Mouse (Mus musculus) intestine, embryonic 15.5 days (tissue): ENCODE data around the gene Tuba3a. TPM values are rescaled to one million over a fixed set of nuclear protein-coding genes. Genes with fewer than 3 reads are reported as not detected.
"Not testable (repeated sequence)": the region's sequence is repeated elsewhere in the genome, so short reads cannot be mapped to it uniquely, and the experiment has no call there.

ENCODE experiments used
- ATAC-seq: fragments of 200-750 bp; cut with Nextera tagmentation; 2 replicates; pipeline ENCODE4 v1.8.0; 2017; ENCODE audit warnings: moderate TSS enrichment, moderate library complexity
- H3K27ac ChIP-seq: fragments of 300-500 bp; sonication (generic); 2 replicates; pipeline ENCODE4 v1.5.1; 2015; ENCODE audit warnings: mild to moderate bottlenecking, inconsistent platforms
- H3K27me3 ChIP-seq: fragments of 300-500 bp; sonication (generic); replicated peaks from 2 replicates; pipeline ENCODE4 v1.6.1; 2015; ENCODE audit warnings: inconsistent platforms
- H3K36me3 ChIP-seq: fragments of 300-500 bp; sonication (generic); 2 replicates; pipeline ENCODE4 v1.6.1; 2015; ENCODE audit warnings: inconsistent platforms
- H3K4me1 ChIP-seq: fragments of 300-500 bp; sonication (generic); replicated peaks from 2 replicates; pipeline ENCODE4 v1.6.1; 2015; ENCODE audit warnings: inconsistent platforms
- H3K4me2 ChIP-seq: fragments of 300-500 bp; sonication (generic); replicated peaks from 2 replicates; pipeline ENCODE4 v1.6.1; 2015; ENCODE audit warnings: mild to moderate bottlenecking, inconsistent platforms
- H3K4me3 ChIP-seq: fragments of 300-500 bp; sonication (generic); replicated peaks from 2 replicates; pipeline ENCODE4 v1.5.1; 2015; ENCODE audit warnings: inconsistent platforms
- H3K9ac ChIP-seq: fragments of 300-500 bp; sonication (generic); 2 replicates; pipeline ENCODE4 v1.6.1; 2015; ENCODE audit warnings: inconsistent platforms
- H3K9me3 ChIP-seq: fragments of 300-500 bp; sonication (generic); 2 replicates; pipeline ENCODE4 v1.6.1; 2016; ENCODE audit warnings: inconsistent platforms
- WGBS: fragments of 180-500 bp; shearing (Covaris S2); methylation state at CpG from one replicate; pipeline ENCODE4 v1.1.7; 2015; 5-methylcytosine and 5-hydroxymethylcytosine counted together
- polyA plus RNA-seq: library from polyadenylated mRNA; unstranded; fragments of >200 nt; fragmentation: Nextera tagmentation; extraction: Ambion mirVana; gene quantifications from 2 replicates; pipeline ENCODE4 v1.2.1, GENCODE M21; 2015

Tuba3a gene
- polyA plus RNA-seq, 1 experiment from 2014 or later = not detected

DNA sequence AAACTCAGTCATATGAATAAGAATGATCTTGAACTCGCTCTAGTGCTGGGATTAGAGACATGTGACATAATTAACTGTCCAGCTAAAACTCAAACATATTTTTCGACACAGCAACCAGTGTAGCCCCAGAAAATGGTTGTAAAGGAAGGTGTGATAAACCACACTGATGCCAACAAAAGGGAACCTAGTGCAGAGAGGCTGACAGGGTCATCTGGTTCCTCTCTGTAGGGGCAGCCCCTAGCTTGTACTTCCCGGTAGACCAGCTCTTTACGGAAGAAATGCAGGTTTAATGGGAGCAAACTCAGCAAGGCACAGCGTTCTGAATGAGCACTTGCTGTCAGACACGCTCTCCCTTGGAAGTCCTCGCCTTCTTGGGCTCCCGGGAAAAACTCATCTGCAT, 6.1 kb downstream of the Tuba3a start:
- H3K4me3 ChIP-seq = no peak overlapping the region
- H3K4me1 ChIP-seq = no peaks in the 10 kb centered on the region
- H3K4me2 ChIP-seq = no peak overlapping the region
- no peaks in the 10 kb centered on the region for H3K36me3 ChIP-seq
- no peak overlapping the region for H3K9ac ChIP-seq
- no peaks in the 10 kb centered on the region for H3K9me3 ChIP-seq
- 64% methylated on average over 8 of the region's 8 CpGs for WGBS
- ATAC-seq = no peak
- H3K27ac ChIP-seq = no peak overlapping the region
- H3K27me3 ChIP-seq = no peaks in the 10 kb centered on the region

DNA sequence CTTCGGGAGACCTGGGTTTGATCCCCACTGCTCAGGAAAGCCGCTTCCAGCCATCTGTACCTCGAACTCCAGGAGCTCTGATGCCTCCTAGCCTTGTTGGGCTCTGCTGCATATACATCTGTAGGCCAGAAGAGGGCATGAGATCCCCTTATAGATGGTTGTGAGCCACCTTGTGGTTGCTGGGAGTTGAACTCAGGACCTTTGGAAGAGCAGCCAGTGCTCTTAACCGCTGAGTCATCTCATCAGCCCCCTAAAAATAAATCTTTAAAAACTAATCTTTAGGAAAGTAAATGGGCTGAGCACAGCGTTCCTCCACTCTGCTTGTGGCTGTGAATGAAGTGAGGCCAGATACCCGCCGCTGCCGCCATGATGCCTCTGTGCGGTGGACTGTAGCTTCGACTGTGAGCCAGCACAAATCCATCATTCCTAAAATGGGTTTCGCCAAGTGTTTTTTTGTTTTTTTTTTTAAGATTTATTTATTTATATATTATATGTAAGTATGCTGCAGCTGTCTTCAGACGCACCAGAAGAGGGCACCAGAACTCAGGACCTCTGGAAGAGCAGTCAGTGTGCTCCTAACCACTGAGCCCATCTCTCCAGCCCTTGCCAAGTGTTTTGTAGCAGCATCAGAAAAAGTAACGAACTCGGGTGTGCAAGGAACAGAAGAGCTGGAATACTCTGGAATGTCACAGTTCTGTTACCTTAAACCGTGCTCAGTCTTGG, 10.8 kb downstream of the Tuba3a start:
- Histone ChIP-seq H3K4me3 (no peak overlapping the region), H3K9ac (no peak overlapping the region), H3K36me3 (no peaks in the 10 kb centered on the region), H3K4me2 (no peak overlapping the region), H3K27ac (no peak overlapping the region), H3K27me3 (no peaks in the 10 kb centered on the region), H3K4me1 (peaks cover 8% of the 10 kb centered on the region; the same call in 1 of the 2 replicates), H3K9me3 (no peaks in the 10 kb centered on the region)
- 56% methylated on average over 15 of the region's 15 CpGs for WGBS
- ATAC-seq = no peak

DNA sequence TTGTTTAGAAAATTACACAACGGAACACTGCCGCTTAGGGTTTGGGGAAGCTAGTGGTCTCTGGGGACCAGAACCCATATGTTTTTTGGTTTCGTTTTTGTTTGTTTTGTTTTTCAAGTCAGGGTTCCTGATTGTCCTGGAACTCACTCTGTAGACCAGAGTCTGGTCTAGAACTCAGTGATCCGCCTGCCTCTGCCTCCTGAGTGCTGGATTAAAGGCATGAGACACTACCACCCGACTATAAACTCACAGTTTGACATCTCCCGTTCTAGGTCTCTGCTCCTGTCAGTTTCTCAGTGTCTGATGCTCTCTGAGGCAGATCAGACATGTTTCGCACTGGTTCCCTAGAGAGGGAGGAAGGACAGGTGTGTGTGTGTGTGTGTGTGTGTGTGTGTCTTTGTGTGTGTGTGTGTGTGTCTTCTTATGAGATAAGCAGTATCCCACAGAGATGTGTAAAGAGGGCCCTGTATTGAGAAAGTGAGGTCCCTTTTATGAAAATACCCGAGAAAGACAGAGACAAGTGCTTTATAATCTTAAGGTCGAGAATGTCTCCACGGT, 13.5 kb downstream of the Tuba3a start:
- H3K4me3 ChIP-seq = no peak overlapping the region
- ATAC-seq = no peak
- H3K27ac ChIP-seq = no peak overlapping the region
- no peak overlapping the region for H3K9ac ChIP-seq
- H3K4me1 ChIP-seq = peaks cover 8% of the 10 kb centered on the region; the same call in 1 of the 2 replicates
- H3K4me2 ChIP-seq = no peak overlapping the region
- H3K27me3 ChIP-seq = no peaks in the 10 kb centered on the region
- no peaks in the 10 kb centered on the region for H3K36me3 ChIP-seq
- 77% methylated on average over 10 of the region's 10 CpGs for WGBS
- H3K9me3 ChIP-seq = no peaks in the 10 kb centered on the region

DNA sequence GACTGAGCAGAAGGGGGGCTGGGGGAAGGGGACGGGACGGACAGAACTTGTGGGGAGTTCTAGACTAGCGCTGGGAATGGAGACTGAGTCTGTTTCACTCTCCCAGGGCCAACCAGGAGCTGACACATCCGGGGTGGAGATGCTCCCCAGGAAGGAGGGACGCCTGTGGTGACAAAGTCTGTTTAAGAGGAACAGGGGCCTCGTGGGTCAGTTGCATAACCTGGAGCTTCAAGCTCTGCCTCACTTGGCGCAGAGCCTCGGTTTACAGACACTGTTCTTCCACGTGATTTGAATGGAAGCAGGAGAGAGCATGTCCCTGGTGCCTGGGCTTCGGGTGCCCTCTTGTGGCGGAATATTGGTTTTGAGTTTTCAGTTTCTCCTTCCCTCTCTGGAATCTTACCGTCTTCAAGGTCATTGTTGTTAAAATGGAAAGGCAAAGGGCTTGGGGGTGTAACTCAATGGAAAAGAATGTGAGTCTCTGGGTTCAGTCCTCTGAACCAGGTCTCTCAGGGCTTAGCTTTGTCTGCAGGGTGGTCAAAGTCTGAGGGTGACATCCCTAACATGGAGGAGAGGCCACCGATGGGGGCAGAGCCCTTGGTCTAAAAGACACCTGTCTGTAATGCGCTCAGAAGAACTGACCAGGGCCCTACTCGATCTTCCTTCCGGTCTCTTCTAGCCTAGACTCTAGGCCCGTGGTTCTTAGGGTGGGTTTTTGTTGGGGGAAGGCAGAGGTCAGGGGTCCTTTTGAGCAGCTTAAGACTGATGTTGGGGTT, 14.2 kb downstream of the Tuba3a start:
- 18% methylated on average over 17 of the region's 17 CpGs for WGBS
- H3K9me3 ChIP-seq = no peaks in the 10 kb centered on the region
- peak; percentile 92 for ATAC-seq
- H3K36me3 ChIP-seq = no peaks in the 10 kb centered on the region
- peak overlapping the region; percentile 50 for H3K4me2 ChIP-seq
- H3K27ac ChIP-seq = no peak overlapping the region
- peaks cover 8% of the 10 kb centered on the region; the same call in 1 of the 2 replicates for H3K4me1 ChIP-seq
- 0 out of 2 replicates have a peak overlapping the region, but pooled peaks have one; percentile 6 for H3K9ac ChIP-seq
- no peaks in the 10 kb centered on the region for H3K27me3 ChIP-seq
- no peak overlapping the region for H3K4me3 ChIP-seq

DNA sequence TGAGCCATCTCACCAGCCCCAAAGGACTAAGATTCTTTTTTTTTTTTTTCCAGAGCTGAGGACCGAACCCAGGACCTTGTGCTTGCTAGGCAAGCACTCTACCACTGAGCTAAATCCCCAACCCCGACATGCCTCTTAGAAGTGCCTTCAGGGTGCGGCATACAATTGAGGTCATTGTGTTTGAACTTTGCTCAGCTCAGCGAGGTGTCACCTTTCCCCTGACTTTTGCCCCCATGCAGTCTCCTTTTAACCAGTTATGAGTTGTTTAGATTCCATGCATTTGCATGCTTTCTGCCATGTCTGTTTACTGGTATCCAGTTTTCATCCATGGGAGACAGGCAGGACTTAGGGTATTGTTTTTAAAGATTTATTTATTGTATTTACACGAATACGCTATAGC, 17.0 kb downstream of the Tuba3a start:
- Histone ChIP-seq H3K4me3 (no peak overlapping the region), H3K4me1 (peaks cover 8% of the 10 kb centered on the region; the same call in 1 of the 2 replicates), H3K36me3 (no peaks in the 10 kb centered on the region), H3K27ac (no peak overlapping the region), H3K27me3 (no peaks in the 10 kb centered on the region), H3K9me3 (no peaks in the 10 kb centered on the region), H3K4me2 (no peak overlapping the region), H3K9ac (no peak overlapping the region)
- ATAC-seq = no peak
- WGBS = 41% methylated on average over 6 of the region's 6 CpGs

DNA sequence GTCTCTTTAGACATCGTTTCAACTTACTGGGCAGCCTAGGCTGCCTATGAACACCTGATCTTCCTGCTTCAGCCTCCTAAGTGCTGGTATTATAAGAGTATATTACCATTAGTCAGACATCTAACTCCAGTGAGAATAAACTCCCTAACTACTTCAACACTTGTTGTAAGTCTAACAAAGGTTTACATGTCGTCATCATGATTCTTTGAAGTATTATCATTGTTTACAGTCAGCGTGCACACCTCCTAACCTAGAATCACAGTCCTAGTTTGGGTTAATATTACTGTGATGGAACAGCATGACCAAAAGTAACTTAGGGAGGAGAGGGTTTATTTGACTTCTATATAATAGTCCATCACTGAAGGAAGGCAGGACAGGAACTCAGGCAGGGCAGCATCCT, 18.4 kb downstream of the Tuba3a start:
- no peak overlapping the region for H3K4me2 ChIP-seq
- no peaks in the 10 kb centered on the region for H3K9me3 ChIP-seq
- no peak overlapping the region for H3K9ac ChIP-seq
- no peaks in the 10 kb centered on the region for H3K36me3 ChIP-seq
- no peak overlapping the region for H3K4me3 ChIP-seq
- WGBS = 67% methylated on average over 3 of the region's 3 CpGs
- no peak for ATAC-seq
- H3K4me1 ChIP-seq = peaks cover 8% of the 10 kb centered on the region; the same call in 1 of the 2 replicates
- H3K27me3 ChIP-seq = no peaks in the 10 kb centered on the region
- no peak overlapping the region for H3K27ac ChIP-seq

DNA sequence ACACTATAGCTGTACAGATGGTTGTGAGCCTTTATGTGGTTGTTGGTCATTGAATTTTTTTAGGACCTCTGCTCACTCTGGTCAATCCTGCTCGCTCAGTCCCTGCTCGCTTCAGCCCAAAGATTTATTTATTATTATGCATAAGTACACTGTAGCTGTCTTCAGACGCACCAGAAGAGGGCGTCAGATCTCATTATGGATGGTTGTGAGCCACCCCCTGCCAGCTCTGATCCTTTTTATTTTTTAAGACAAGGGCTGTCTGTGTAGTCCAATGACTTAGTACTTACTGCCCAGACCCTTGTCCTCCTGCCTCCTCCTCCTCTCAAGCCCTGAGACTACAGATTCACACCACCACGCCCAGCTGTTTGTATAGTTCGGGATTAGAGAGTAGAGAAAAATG, 19.2 kb downstream of the Tuba3a start:
- H3K36me3 ChIP-seq, H3K9me3 ChIP-seq, ATAC-seq, H3K27ac ChIP-seq, H3K27me3 ChIP-seq, H3K4me2 ChIP-seq, H3K4me1 ChIP-seq, H3K4me3 ChIP-seq, H3K9ac ChIP-seq: not testable (repeated sequence)
- WGBS = 59% methylated on average over 6 of the region's 6 CpGs

DNA sequence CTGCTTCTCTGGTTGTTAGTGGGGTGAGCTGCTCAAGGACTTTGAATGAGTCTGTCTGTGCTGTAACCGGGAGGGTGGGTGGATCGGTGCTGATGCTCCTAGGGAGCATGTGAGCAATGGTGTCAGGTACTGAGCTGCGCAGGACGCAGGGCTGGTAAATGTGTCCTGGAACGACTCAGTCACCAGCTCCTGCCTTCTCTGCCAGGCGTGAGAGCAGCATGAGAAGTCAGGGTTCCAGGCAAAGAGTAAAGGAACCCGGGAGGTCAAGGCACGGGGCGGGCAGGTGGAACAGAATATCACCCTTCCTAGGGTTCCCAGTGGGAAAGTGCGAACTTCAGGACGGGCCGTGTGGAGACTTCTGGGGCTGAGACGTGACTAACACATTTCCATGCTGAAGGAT, 19.8 kb downstream of the Tuba3a start:
- H3K4me1 ChIP-seq = 0 out of 2 replicates have a peak, but pooled peaks cover 5% of the 10 kb centered on the region
- no peak overlapping the region for H3K27ac ChIP-seq
- no peak overlapping the region for H3K4me3 ChIP-seq
- no peaks in the 10 kb centered on the region for H3K36me3 ChIP-seq
- WGBS = 72% methylated on average over 13 of the region's 13 CpGs
- H3K4me2 ChIP-seq = no peak overlapping the region
- no peaks in the 10 kb centered on the region for H3K27me3 ChIP-seq
- no peak overlapping the region for H3K9ac ChIP-seq
- H3K9me3 ChIP-seq = no peaks in the 10 kb centered on the region
- no peak for ATAC-seq

DNA sequence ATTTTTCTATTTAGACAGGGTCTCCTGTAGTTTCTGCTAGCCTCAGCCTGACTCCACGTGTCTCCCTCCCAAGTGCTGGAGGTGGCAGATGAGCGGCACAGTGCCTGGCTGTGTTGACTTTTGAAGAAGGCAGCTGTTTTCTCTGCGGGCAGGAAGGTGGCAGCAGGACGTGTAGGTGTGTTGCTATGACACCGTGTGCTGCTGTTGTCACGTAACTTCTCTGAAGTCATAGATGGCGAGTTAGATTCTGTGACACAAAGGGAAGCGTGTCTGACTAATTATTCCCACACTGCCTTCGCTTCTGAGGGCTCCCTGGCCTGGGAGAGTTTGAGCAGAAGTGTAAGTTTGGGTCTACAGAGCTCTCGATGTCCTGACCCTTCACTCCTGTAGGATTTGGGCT, 20.6 kb downstream of the Tuba3a start:
- 0 out of 2 replicates have a peak, but pooled peaks cover under 1% of the 10 kb centered on the region for H3K4me1 ChIP-seq
- no peaks in the 10 kb centered on the region for H3K36me3 ChIP-seq
- 52% methylated on average over 10 of the region's 10 CpGs for WGBS
- H3K4me3 ChIP-seq = no peak overlapping the region
- no peak overlapping the region for H3K27ac ChIP-seq
- no peaks in the 10 kb centered on the region for H3K9me3 ChIP-seq
- no peak overlapping the region for H3K4me2 ChIP-seq
- no peaks in the 10 kb centered on the region for H3K27me3 ChIP-seq
- ATAC-seq = 0 out of 2 replicates have a peak, but pooled peaks have one; percentile 21
- H3K9ac ChIP-seq = no peak overlapping the region

DNA sequence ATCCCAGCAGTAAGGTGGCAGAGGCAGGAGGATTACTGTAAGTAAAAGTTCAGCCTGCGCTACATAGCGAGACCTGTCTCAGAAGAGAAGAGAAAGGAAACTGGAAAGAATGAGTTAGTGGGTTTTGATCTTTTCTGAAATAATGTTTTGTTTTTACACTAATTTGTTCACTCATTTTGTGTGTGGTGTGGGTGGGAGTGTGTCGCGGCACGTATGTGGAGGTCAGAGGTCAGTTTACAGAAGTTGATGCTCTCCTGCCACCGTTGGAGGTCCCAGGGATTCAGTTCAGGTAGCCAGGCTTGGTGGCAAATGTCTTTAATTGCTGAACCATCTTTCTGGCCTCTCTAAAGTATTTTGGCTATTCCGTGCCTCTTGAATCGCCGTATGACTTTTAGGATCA, 21.6 kb downstream of the Tuba3a start:
- H3K9ac ChIP-seq = no peak overlapping the region
- no peaks in the 10 kb centered on the region for H3K36me3 ChIP-seq
- no peak overlapping the region for H3K27ac ChIP-seq
- H3K9me3 ChIP-seq = no peaks in the 10 kb centered on the region
- no peaks in the 10 kb centered on the region for H3K27me3 ChIP-seq
- ATAC-seq = no peak
- no peak overlapping the region for H3K4me3 ChIP-seq
- WGBS = 72% methylated on average over 9 of the region's 9 CpGs
- H3K4me2 ChIP-seq = no peak overlapping the region
- H3K4me1 ChIP-seq = no peaks in the 10 kb centered on the region

DNA sequence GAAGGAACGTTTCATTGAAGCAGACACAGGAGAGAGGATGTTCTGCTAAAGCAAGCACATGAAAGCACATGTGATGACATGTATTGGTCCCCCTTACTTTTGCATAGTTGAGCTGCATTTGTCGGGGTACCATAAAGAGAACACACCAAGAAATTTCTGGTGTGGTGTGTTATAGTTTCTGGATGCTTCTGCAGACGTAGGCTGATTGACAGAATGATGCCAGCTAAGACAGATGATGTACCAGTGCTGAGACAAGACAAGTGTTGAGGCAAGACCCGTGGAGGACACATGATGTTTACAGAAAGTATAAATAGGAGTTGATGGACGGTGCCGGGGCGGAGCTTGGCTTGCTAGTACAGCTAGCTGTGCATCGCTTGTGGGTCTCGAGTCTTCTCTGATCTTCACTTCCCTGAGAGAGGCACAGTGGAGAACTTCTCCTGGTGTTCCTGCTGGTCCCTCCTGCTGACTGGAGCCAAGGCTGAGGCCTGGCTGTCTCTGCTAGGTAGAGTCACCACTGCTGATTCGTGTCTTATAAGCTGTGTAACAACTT, 25.8 kb downstream of the Tuba3a start:
- no peaks in the 10 kb centered on the region for H3K36me3 ChIP-seq
- H3K9me3 ChIP-seq = no peaks in the 10 kb centered on the region
- H3K4me2 ChIP-seq = no peak overlapping the region
- H3K4me3 ChIP-seq = no peak overlapping the region
- no peaks in the 10 kb centered on the region for H3K27me3 ChIP-seq
- H3K4me1 ChIP-seq = peaks cover 3% of the 10 kb centered on the region; the same call in 1 of the 2 replicates
- WGBS = 72% methylated on average over 10 of the region's 10 CpGs
- H3K9ac ChIP-seq = no peak overlapping the region
- no peak for ATAC-seq
- H3K27ac ChIP-seq = no peak overlapping the region

DNA sequence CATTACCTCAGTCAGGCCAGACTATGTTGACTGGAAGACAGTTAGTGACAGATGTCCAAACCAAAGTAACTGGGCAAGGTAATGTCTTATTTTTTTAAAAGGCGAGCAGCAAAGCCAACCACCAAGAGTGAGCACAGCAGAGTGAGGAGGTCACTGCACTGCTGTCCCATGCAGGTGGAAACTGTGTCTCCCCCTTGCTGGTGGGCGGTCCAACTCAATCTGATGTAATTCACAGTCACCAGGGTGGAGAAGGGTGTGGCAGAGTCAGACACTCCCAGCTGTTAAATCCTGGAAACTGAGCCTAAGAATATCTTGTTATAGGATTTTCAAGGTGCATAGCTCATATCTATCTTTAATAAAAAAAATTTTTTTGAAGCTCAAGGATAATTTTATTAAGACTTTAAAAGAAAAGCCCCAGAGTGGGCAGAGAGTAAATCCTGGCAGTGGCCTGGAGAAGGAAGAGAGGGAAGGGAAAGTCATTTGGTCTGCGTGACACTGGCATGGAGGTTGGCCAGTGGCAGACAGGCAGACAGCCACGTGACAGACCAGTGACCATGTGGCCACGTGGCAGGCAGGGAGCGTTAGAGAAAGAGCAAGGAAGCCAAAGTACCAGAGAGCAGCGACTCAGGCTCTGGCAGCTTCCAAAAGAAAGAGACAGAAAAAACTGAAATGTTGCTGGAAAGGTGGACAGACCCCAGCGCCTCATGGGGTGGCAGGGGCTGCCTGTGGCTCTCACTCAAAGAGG, 29.4 kb downstream of the Tuba3a start:
- Histone ChIP-seq H3K36me3 (no peaks in the 10 kb centered on the region), H3K4me3 (no peak overlapping the region), H3K4me2 (no peak overlapping the region), H3K27me3 (no peaks in the 10 kb centered on the region), H3K27ac (no peak overlapping the region), H3K9me3 (no peaks in the 10 kb centered on the region), H3K4me1 (peaks cover 3% of the 10 kb centered on the region; the same call in 1 of the 2 replicates), H3K9ac (no peak overlapping the region)
- ATAC-seq = peak; percentile 84
- WGBS = 66% methylated on average over 8 of the region's 8 CpGs
